Mouse (Mus musculus) olfactory bulb, adult 2 months (tissue): ENCODE measurements around the gene Mzt1. TPM values are rescaled to one million over a fixed set of nuclear protein-coding genes. Genes with fewer than 3 reads are reported as not detected.
"Not testable (repeated sequence)": the region's sequence is repeated elsewhere in the genome, so short reads cannot be mapped to it uniquely, and the experiment has no call there.

Experiments used
- H3K27ac ChIP-seq: fragments of 200-500 bp; 2 replicates; pipeline ENCODE4 v1.5.1; 2012; ENCODE audit warnings: low read depth, low read length; ENCODE audit not compliant: insufficient read depth
- H3K4me1 ChIP-seq: fragments of 200-500 bp; 2 replicates; pipeline ENCODE4 v1.6.1; 2012; ENCODE audit warnings: low read length; ENCODE audit not compliant: control insufficient read depth, insufficient read depth
- H3K4me3 ChIP-seq: fragments of 200-500 bp; 2 replicates; pipeline ENCODE4 v1.5.1; 2012; ENCODE audit warnings: mild to moderate bottlenecking, low read depth, low read length, moderate library complexity; ENCODE audit not compliant: insufficient read depth
- CTCF ChIP-seq: fragments of 200-500 bp; IDR thresholded peaks from 2 replicates; pipeline ENCODE4 v1.5.1; 2012; ENCODE audit warnings: low read depth, mild to moderate bottlenecking, low read length, moderate library complexity; ENCODE audit not compliant: insufficient read depth
- POLR2A ChIP-seq: fragments of 200-500 bp; IDR thresholded peaks from 2 replicates; pipeline ENCODE4 v1.6.1; 2012; ENCODE audit warnings: mild to moderate bottlenecking, low read depth, low read length, moderate library complexity; ENCODE audit not compliant: insufficient read depth
- WGBS: fragments of 180-500 bp; shearing (Covaris S2); methylation state at CpG from one replicate; pipeline ENCODE4 v1.1.7; 2018; 5-methylcytosine and 5-hydroxymethylcytosine counted together
- polyA plus RNA-seq: library from polyadenylated mRNA; stranded (reverse); fragments of >200 nt; gene quantifications from 2 replicates; pipeline ENCODE4 v1.2.4, GENCODE M21; 2012; ENCODE audit warnings: low replicate concordance; ENCODE audit not compliant: missing spikeins, insufficient read depth, insufficient read length

Mzt1 gene
- polyA plus RNA-seq, 1 experiment, result not detected

- Histone ChIP-seq H3K4me1 (peaks cover 10% of the 10 kb centered on the region), H3K27ac (no peak overlapping the region), H3K4me3 (peak overlapping the region; percentile 16; the same call in 1 of the 2 replicates)
- TF ChIP-seq POLR2A (no peak), CTCF (no peak)
- 9% methylated on average over 5 of the region's 5 CpGs for WGBS
These were observed 1.2 kb downstream of the Mzt1 start for GRCm38 (mm10) chr14:99044718-99045117.

- Histone ChIP-seq H3K4me3 (no peak overlapping the region), H3K27ac (no peak overlapping the region)
- 47% methylated on average over 10 of the region's 10 CpGs for WGBS
These were observed 1.8 kb downstream of the Mzt1 start for GRCm38 (mm10) chr14:99044096-99044495.

DNA sequence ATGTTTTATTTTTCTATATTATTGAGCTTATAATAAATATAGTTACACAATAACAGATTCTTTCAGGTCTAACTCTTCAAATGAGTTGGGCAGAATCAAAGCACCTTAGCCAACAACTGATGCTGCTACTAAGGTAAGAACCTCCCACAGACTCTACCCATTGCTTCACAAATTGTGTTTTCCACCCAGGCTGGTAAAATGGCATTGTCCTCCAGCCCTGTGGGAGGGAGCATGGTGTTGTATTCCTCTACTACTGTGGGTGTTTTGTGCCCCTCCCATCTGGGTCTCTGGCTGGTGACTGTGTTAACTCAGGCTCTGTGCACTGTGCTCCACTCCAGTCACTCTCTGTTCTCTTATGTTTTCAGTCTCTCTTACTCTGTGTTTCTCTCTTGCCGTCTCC, 2.4 kb downstream of the Mzt1 start:
- Histone ChIP-seq H3K27ac (no peak overlapping the region), H3K4me1 (peaks cover 10% of the 10 kb centered on the region), H3K4me3 (no peak overlapping the region)
- WGBS, result 92% methylated on average over 1 of the region's 1 CpGs
- TF ChIP-seq CTCF, result no peak
- no peak for TF ChIP-seq POLR2A

More at GRCm38 (mm10) chr14:99044096-99044495, 1.8 kb downstream of the Mzt1 start:
- TF ChIP-seq POLR2A (no peak), CTCF (no peak)
- peaks cover 10% of the 10 kb centered on the region for H3K4me1 ChIP-seq

- no peak overlapping the region for H3K4me3 ChIP-seq
- H3K4me1 ChIP-seq, result peaks cover 10% of the 10 kb centered on the region
- TF ChIP-seq POLR2A (no peak), CTCF (no peak)
- no peak overlapping the region for H3K27ac ChIP-seq
- WGBS, result 67% methylated on average over 4 of the region's 4 CpGs
These were observed 4.5 kb downstream of the Mzt1 start for GRCm38 (mm10) chr14:99041416-99041815.

DNA sequence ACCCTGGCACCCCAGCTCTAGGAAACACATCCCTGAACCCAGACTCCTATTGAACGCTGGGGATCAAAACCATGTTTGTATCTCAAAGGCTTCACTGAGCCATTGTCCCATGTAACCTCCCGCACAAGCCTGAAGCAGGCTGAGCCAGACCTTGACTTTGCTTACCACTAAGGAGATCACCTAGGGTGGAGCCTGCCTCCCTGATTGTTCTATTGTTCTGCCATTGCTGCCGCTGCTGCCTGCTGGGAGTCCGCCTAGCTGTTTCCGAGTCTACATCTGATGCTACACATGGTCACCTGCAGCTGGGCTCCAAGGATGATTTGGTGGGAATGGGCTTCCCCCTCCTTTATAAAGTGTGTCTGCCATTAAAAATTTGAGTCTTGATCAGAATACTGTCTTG, 6.6 kb downstream of the Mzt1 start:
- not testable (repeated sequence) for H3K27ac ChIP-seq, H3K4me1 ChIP-seq, H3K4me3 ChIP-seq
- WGBS, result 70% methylated on average over 5 of the region's 5 CpGs

DNA sequence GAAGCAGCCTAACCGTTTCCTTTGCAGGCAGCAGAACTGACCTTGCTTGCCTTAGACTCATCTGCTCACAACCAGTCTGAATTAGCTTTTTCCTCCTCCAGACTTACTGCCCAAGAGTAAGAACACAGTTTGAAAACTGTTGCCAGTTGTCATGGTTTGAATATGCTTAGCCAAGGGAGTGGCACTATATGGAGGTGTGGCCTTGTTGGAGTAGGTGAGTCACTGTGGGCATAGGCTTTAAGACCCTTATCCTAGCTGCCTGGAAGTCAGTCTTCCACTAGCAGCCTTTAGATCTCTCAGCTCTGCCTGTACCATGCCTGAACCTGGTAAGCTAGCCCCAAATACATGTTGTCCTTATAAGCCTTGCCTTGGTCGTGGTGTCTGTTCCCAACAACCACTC, 8.2 kb downstream of the Mzt1 start:
- Histone ChIP-seq H3K4me3 (no peak overlapping the region), H3K27ac (no peak overlapping the region), H3K4me1 (no peaks in the 10 kb centered on the region)
- TF ChIP-seq POLR2A (no peak), CTCF (no peak)
- 79% methylated on average over 2 of the region's 2 CpGs for WGBS

GRCm38 (mm10) chr14:99036039-99036438, 9.9 kb downstream of the Mzt1 start:
- H3K4me3 ChIP-seq, result no peak overlapping the region
- no peak overlapping the region for H3K27ac ChIP-seq
- 57% methylated on average over 4 of the region's 4 CpGs for WGBS
- H3K4me1 ChIP-seq, result no peaks in the 10 kb centered on the region
- TF ChIP-seq POLR2A (no peak), CTCF (no peak)

DNA sequence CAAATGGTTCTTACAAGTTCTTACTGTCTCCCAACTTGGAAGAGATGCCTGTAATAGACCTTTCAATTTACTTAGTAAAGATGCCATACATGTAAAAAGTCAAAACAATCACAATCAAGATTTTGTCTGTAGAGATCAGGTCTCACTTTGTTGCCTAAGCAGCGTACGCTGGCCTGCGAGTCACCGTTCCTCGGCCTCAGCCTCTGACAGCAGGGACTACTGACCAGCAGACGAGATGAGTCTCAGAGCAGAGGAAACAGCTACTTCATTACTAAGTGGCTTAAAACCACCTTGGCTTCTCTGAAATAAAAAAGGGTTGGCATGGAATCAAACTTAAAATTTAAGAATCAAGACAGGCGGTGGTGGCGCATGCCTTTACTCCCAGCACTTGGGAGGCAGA, 11.1 kb downstream of the Mzt1 start:
- WGBS, result 96% methylated on average over 8 of the region's 8 CpGs
- not testable (repeated sequence) for H3K4me1 ChIP-seq, H3K27ac ChIP-seq, H3K4me3 ChIP-seq

- H3K27ac ChIP-seq, result no peak overlapping the region
- H3K4me3 ChIP-seq, result no peak overlapping the region
- H3K4me1 ChIP-seq, result no peaks in the 10 kb centered on the region
- WGBS, result 80% methylated on average over 5 of the region's 5 CpGs
- TF ChIP-seq POLR2A (no peak), CTCF (no peak)
These were observed 13.3 kb downstream of the Mzt1 start for GRCm38 (mm10) chr14:99032596-99032995.

- TF ChIP-seq POLR2A, result no peak
- no peak for TF ChIP-seq CTCF
- WGBS, result 92% methylated on average over 5 of the region's 5 CpGs
- no peak overlapping the region for H3K27ac ChIP-seq
- H3K4me3 ChIP-seq, result no peak overlapping the region
- no peaks in the 10 kb centered on the region for H3K4me1 ChIP-seq
These were observed 14.5 kb downstream of the Mzt1 start for GRCm38 (mm10) chr14:99031337-99031873.
